Mouse (Mus musculus): Measurements from ENCODE around the gene Usp6nl. TPM values are rescaled to one million over a fixed set of nuclear protein-coding genes. Genes with fewer than 3 reads are reported as not detected.

The Usp6nl gene
- polyA plus RNA-seq, 1 experiment from 2014 or later = 10.9 TPM

- Histone ChIP-seq H3K27ac (no peak overlapping the region), H3K4me2 (no peak overlapping the region), H3K36me3 (peaks cover 44% of the 10 kb centered on the region), H3K9ac (no peak overlapping the region), H3K27me3 (no peaks in the 10 kb centered on the region), H3K4me1 (0 out of 2 replicates have a peak, but pooled peaks cover 5% of the 10 kb centered on the region), H3K9me3 (no peaks in the 10 kb centered on the region), H3K4me3 (no peak overlapping the region)
- WGBS = 80% methylated on average over 16 of the region's 16 CpGs
- ATAC-seq (ENCODE audit: insufficient number of reproducible peaks, insufficient read depth, low FRiP score, low TSS enrichment, low read depth) = no peak
These were observed 113.9 kb downstream of the Usp6nl start for GRCm38 (mm10) chr2:6436085-6436950.

GRCm38 (mm10) chr2:6441688-6442087 is 119.2 kb downstream of the Usp6nl start:
- no peak overlapping the region for H3K27ac ChIP-seq
- no peak overlapping the region for H3K9ac ChIP-seq
- H3K4me1 ChIP-seq = peaks cover 7% of the 10 kb centered on the region; the same call in 1 of the 2 replicates
- 89% methylated on average over 9 of the region's 9 CpGs for WGBS
- H3K36me3 ChIP-seq = peaks cover 37% of the 10 kb centered on the region
- ATAC-seq (ENCODE audit: insufficient number of reproducible peaks, insufficient read depth, low FRiP score, low TSS enrichment, low read depth) = no peak
- H3K27me3 ChIP-seq = no peaks in the 10 kb centered on the region
- no peaks in the 10 kb centered on the region for H3K9me3 ChIP-seq
- H3K4me2 ChIP-seq = no peak overlapping the region
- H3K4me3 ChIP-seq = no peak overlapping the region

- Histone ChIP-seq H3K4me3 (no peak overlapping the region), H3K27ac (no peak overlapping the region), H3K4me1 (peaks cover 7% of the 10 kb centered on the region; the same call in 1 of the 2 replicates), H3K27me3 (no peaks in the 10 kb centered on the region), H3K4me2 (no peak overlapping the region), H3K9ac (no peak overlapping the region), H3K36me3 (peaks cover 32% of the 10 kb centered on the region), H3K9me3 (no peaks in the 10 kb centered on the region)
- ATAC-seq (ENCODE audit: insufficient number of reproducible peaks, insufficient read depth, low FRiP score, low TSS enrichment, low read depth) = no peak
- WGBS = 71% methylated on average over 10 of the region's 10 CpGs
These were observed 119.8 kb downstream of the Usp6nl start for GRCm38 (mm10) chr2:6442302-6442701.

- peaks cover 32% of the 10 kb centered on the region for H3K36me3 ChIP-seq
- no peaks in the 10 kb centered on the region for H3K27me3 ChIP-seq
- H3K27ac ChIP-seq = no peak overlapping the region
- no peaks in the 10 kb centered on the region for H3K9me3 ChIP-seq
- no peak overlapping the region for H3K9ac ChIP-seq
- no peak overlapping the region for H3K4me2 ChIP-seq
- WGBS = 93% methylated on average over 4 of the region's 4 CpGs
- H3K4me1 ChIP-seq = peaks cover 7% of the 10 kb centered on the region; the same call in 1 of the 2 replicates
- no peak overlapping the region for H3K4me3 ChIP-seq
- no peak for ATAC-seq (ENCODE audit: insufficient number of reproducible peaks, insufficient read depth, low FRiP score, low TSS enrichment, low read depth)
These were observed 121.5 kb downstream of the Usp6nl start for GRCm38 (mm10) chr2:6444015-6444414.

- Histone ChIP-seq H3K9me3 (no peaks in the 10 kb centered on the region), H3K27me3 (no peaks in the 10 kb centered on the region), H3K36me3 (peaks cover 32% of the 10 kb centered on the region), H3K4me3 (no peak overlapping the region), H3K4me1 (peaks cover 7% of the 10 kb centered on the region; the same call in 1 of the 2 replicates), H3K4me2 (no peak overlapping the region), H3K9ac (no peak overlapping the region), H3K27ac (no peak overlapping the region)
- no peak for ATAC-seq (ENCODE audit: insufficient number of reproducible peaks, insufficient read depth, low FRiP score, low TSS enrichment, low read depth)
- 85% methylated on average over 4 of the region's 4 CpGs for whole genome bisulfite sequencing
These were observed 122.3 kb downstream of the Usp6nl start for GRCm38 (mm10) chr2:6444723-6445169.

GRCm38 (mm10) chr2:6445858-6446257 is 123.4 kb downstream of the Usp6nl start:
- Histone ChIP-seq H3K4me1 (peaks cover 2% of the 10 kb centered on the region; the same call in 1 of the 2 replicates), H3K27ac (no peak overlapping the region), H3K9ac (no peak overlapping the region), H3K4me2 (no peak overlapping the region), H3K4me3 (no peak overlapping the region), H3K9me3 (no peaks in the 10 kb centered on the region), H3K36me3 (peaks cover 23% of the 10 kb centered on the region), H3K27me3 (no peaks in the 10 kb centered on the region)
- WGBS = 76% methylated on average over 4 of the region's 4 CpGs
- no peak for ATAC-seq (ENCODE audit: insufficient number of reproducible peaks, insufficient read depth, low FRiP score, low TSS enrichment, low read depth)

- H3K4me1 ChIP-seq = no peaks in the 10 kb centered on the region; the same call in 1 of the 2 replicates
- no peak overlapping the region for H3K4me3 ChIP-seq
- H3K4me2 ChIP-seq = no peak overlapping the region
- peaks cover 8% of the 10 kb centered on the region; the same call in 1 of the 2 replicates for H3K36me3 ChIP-seq
- no peaks in the 10 kb centered on the region for H3K9me3 ChIP-seq
- no peaks in the 10 kb centered on the region for H3K27me3 ChIP-seq
- ATAC-seq (ENCODE audit: insufficient number of reproducible peaks, insufficient read depth, low FRiP score, low TSS enrichment, low read depth) = no peak
- no peak overlapping the region for H3K9ac ChIP-seq
- no peak overlapping the region for H3K27ac ChIP-seq
- WGBS = 87% methylated on average over 2 of the region's 2 CpGs
These were observed 126.4 kb downstream of the Usp6nl start for GRCm38 (mm10) chr2:6448880-6449279.

- H3K9ac ChIP-seq = no peak overlapping the region
- 68% methylated on average over 3 of the region's 3 CpGs for WGBS
- peaks cover 8% of the 10 kb centered on the region; the same call in 1 of the 2 replicates for H3K36me3 ChIP-seq
- H3K27ac ChIP-seq = no peak overlapping the region
- no peaks in the 10 kb centered on the region for H3K27me3 ChIP-seq
- no peaks in the 10 kb centered on the region; the same call in 1 of the 2 replicates for H3K4me1 ChIP-seq
- H3K9me3 ChIP-seq = no peaks in the 10 kb centered on the region
- no peak overlapping the region for H3K4me2 ChIP-seq
- no peak for ATAC-seq (ENCODE audit: insufficient number of reproducible peaks, insufficient read depth, low FRiP score, low TSS enrichment, low read depth)
- H3K4me3 ChIP-seq = no peak overlapping the region
These were observed 127.2 kb downstream of the Usp6nl start for GRCm38 (mm10) chr2:6449656-6450055.

GRCm38 (mm10) chr2:6450544-6450943 is 128.1 kb downstream of the Usp6nl start:
- WGBS = 83% methylated on average over 3 of the region's 3 CpGs

GRCm38 (mm10) chr2:6454941-6455516 is 132.6 kb downstream of the Usp6nl start:
- Histone ChIP-seq H3K27ac (no peak overlapping the region), H3K4me2 (no peak overlapping the region), H3K9me3 (no peaks in the 10 kb centered on the region), H3K36me3 (no peaks in the 10 kb centered on the region), H3K4me1 (0 out of 2 replicates have a peak, but pooled peaks cover 3% of the 10 kb centered on the region), H3K4me3 (no peak overlapping the region), H3K9ac (no peak overlapping the region), H3K27me3 (no peaks in the 10 kb centered on the region)
- 58% methylated on average over 7 of the region's 7 CpGs for WGBS
- no peak for ATAC-seq (ENCODE audit: insufficient number of reproducible peaks, insufficient read depth, low FRiP score, low TSS enrichment, low read depth)

More at GRCm38 (mm10) chr2:6450544-6450943, 128.1 kb downstream of the Usp6nl start:
- Histone ChIP-seq H3K9me3 (no peaks in the 10 kb centered on the region), H3K4me1 (0 out of 2 replicates have a peak, but pooled peaks cover 3% of the 10 kb centered on the region), H3K36me3 (peaks cover 8% of the 10 kb centered on the region; the same call in 1 of the 2 replicates), H3K4me2 (no peak overlapping the region), H3K9ac (no peak overlapping the region), H3K27me3 (no peaks in the 10 kb centered on the region), H3K4me3 (no peak overlapping the region), H3K27ac (no peak overlapping the region)
- no peak for ATAC-seq (ENCODE audit: insufficient number of reproducible peaks, insufficient read depth, low FRiP score, low TSS enrichment, low read depth)

- H3K9me3 ChIP-seq = no peaks in the 10 kb centered on the region
- H3K36me3 ChIP-seq = no peaks in the 10 kb centered on the region
- H3K27ac ChIP-seq = no peak overlapping the region
- H3K4me2 ChIP-seq = no peak overlapping the region
- no peak for ATAC-seq (ENCODE audit: insufficient number of reproducible peaks, insufficient read depth, low FRiP score, low TSS enrichment, low read depth)
- peaks cover 11% of the 10 kb centered on the region; the same call in 1 of the 2 replicates for H3K4me1 ChIP-seq
- WGBS = 60% methylated on average over 13 of the region's 13 CpGs
- no peak overlapping the region for H3K4me3 ChIP-seq
- H3K9ac ChIP-seq = no peak overlapping the region
- no peaks in the 10 kb centered on the region for H3K27me3 ChIP-seq
These were observed 137.0 kb downstream of the Usp6nl start for GRCm38 (mm10) chr2:6459282-6460047.

Measured in embryonic facial prominence, embryonic 13.5 days (tissue).